Mouse (Mus musculus) frontal cortex, postnatal 25 days (tissue): ENCODE data around the gene Tet3.
A peak's percentile ranks its signal among the peaks of the same experiment; 100 is the strongest.

Experiments
- DNase-seq, 2 experiments: peaks; one replicate each; pipeline ENCODE4 v3.0.0; 2022; ENCODE audit warnings: low spot score in 2 of 2

Gene Tet3

DNA sequence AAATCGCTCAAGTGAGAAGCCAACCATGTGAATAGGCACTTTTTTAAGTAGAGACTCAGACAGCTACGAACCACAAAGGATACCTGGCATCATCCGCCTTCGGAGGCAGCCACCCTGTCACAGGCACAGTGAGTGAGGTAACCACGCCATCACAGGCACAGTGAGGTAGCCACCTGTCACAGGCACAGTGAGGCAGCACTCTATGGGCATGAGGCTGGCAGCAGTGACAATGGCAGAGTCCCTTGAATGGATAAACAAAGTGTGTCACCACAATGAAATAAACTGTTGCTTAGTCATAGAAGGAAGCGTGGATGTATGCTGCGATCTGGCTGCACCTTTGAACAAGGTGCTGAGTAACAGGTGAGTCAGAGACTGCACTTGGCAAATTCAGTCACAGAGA is 19.7 kb upstream of the Tet3 start:
- DNase-seq, result no peak

GRCm38 (mm10) chr6:83478217-83478616 is 19.3 kb upstream of the Tet3 start:
- DNase-seq, result no peak

DNA sequence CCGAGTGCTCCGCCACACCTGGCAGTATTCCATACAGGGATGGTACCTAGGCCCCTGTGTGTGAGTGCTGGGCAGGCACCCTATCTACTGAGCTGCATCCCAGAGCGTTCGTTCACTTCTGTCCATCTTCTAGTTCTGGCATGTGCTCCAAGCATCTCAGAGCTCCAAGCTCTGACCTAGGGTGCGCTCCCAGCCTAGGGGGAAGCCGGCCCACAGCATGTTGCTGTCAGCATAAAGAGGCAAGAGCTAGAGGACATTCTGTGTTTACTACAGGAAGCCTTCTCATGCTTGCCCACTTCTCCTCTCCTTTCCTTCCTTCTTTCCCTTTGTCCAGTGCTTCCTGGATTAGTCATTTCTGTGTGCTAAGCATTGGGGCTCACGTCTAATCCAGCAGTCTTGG is 16.5 kb upstream of the Tet3 start:
- no peak for DNase-seq

DNA sequence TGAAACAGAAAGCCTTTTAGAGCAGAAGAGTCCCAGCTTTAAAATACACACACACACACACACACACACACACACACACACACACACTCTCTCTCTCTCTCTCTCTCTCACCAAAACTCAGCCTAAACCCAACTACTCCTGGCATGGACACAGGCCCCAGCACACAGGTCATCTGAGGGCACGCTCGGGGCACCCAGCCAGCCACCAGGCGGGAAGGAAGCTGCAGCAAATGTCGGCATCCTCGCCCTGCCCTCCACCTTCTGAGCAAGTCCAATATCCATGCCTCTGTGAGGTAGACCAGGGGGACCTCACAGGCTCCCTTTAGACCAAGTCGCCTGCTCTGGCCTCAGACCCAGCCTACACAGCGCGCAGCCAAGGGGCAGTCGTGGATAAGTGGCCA is 14.4 kb upstream of the Tet3 start:
- no peak for DNase-seq

GRCm38 (mm10) chr6:83471739-83472138 is 12.9 kb upstream of the Tet3 start:
- no peak for DNase-seq

DNA sequence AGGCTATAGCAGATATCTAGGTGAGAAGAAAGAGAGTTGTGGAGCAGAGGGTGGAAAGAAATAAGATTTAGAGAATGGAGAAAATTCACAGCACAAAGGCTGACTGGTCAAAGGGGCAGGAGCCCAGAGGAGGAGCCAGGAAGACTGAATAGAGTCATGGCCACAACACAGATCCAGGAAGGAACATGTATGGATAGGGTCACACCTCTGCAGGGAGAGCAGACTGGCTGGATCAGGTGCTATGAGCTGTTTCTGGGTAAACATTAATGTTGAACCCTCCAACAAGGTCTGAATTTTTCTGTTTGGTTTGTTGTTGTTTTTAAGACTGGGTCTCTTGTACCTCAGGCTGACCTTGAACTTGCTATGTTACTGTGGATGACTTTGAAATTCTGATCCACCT is 5.1 kb upstream of the Tet3 start:
- DNase-seq, result no peak

DNA sequence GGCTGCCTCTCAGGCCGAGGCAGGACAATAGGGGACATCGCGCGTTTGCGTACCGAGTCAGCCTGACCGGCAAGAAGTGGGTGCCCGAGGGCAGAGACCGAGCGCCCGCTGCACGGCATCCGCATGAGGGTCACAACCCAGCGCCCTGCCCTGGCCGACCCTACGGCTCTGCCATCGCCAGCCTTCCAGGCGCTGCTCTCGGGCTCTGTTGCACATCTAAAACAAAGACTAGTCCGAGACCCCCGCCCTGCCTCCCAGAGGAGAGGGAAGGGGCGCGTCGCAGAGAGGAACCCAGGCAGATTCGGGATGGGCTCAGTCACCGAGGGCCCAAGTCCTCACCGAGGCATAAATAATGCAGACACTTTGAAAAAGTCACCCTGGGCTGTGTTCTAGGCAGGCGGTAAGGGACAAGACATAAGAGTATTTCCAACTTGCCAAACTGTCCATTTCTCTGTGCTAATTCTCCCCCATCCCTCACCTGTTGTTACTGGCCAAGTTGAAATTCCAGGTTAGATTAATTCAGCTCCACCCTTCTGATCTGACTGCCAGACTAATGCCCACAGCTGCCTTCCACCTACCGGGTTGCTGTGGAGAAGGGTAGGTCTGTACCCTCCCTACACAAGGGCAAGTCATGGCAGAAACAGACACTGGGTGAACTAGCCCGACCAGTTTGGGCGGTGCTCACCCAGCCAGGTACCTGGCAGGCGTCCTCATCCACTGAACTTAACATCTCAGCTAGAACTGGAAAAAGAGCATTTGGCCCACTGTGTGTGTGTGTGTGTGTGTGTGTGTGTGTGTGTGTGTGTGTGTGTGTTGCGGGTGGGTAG is 1.7 kb downstream of the Tet3 start:
- no peak for DNase-seq

DNA sequence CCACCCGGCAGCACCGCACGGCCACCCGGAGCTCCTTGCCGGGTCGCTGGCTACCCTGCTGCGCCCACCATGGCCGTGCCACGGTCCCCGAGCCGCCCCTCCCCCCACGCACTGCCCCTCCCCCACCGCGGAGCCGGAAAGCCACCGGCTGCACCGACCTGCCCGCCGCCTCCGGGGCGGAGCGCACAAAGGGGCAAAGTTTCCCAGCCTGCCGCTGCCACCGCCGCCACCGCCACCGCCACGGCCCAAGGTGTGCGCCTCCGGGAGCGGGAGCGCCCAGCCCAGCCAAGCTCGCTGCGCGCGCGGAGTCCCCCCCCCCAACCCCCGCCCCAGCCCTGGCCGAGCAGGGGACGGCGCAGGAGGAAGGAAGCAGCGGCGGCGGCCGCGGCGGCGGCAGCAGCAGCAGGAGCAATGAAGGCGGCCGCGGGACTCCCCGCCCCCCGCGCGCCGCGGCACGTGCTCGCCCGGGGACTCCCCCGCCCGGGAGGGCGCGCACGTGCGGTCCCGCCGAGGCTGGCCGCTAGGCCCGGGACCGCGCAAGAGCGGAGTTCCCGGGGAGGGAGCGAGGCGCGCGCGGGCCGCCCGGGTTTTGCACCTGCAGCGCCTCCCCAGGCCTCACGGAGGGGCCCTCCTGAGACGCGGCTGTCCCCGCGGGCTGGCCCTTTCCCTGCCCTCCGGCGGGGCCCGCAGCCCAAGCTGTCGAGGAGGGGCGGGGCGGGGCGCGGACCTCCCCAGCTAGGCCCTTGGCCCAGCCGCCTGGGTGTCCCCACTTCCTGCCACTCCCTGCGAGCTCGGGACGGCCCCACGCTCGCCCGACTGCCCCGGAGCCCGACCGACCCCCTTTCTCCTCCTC is 2.5 kb downstream of the Tet3 start:
- DNase-seq, result no peak

DNA sequence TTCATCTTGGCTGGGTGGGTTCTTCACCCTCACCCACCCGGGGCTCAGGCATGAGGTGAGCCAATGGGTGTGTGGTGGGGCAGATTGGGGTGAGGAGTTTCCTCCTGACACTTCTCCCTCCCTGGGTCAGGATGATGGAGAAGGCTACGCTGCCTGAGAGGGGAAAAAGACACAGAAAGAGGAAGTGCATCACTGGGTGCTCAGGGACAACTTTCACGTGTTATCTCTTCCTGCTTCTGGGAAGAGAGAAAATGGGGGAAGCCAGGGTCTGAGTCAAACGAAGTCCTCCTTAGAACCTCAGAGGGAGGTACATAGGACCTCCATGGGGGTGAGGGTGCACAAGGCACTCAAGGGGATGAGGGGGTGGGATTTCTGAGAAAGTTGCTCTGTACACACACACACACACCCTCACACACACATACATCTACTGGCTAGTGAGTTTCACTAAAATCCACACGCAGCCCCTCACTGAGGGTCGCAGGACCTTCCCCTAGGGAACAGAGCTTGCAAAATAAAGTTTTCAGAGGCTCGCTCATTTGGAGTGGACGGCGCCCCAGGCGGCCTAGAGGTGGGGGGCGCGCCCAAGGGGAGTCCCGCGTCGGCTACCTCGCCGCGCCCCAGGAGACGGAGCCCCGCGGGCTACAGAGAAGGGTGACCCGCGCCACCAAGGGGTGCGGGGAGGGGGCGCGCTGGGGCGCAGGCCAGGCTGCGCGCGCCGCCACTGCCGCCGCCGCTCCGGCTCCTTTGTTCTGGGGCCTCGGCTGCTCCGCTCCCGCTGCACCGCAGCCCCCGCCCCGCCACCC is 3.4 kb downstream of the Tet3 start:
- no peak for DNase-seq

GRCm38 (mm10) chr6:83453706-83454105 is 5.2 kb downstream of the Tet3 start:
- no peak for DNase-seq

- DNase-seq, result no peak
Observed at GRCm38 (mm10) chr6:83450451-83451303, 8.2 kb downstream of the Tet3 start.

DNA sequence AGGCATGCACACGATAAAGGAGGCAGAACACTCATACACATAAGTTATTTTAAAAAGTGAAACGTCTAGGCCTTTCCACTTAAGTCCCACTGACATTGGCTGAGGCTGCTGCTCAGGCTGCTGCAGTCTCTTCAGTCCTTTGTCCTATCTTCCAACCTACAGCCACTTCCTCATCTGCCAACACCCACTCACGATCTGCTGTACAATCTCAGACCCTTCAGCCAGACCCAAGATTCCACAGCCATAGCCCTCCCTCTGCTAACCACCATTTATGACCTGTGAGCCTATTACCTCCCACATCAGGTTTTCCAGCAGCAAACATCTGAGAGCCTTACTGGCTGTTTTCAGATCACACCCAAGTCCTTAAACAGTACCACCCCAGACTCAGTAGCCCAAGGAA is 9.4 kb downstream of the Tet3 start:
- DNase-seq, result no peak

DNA sequence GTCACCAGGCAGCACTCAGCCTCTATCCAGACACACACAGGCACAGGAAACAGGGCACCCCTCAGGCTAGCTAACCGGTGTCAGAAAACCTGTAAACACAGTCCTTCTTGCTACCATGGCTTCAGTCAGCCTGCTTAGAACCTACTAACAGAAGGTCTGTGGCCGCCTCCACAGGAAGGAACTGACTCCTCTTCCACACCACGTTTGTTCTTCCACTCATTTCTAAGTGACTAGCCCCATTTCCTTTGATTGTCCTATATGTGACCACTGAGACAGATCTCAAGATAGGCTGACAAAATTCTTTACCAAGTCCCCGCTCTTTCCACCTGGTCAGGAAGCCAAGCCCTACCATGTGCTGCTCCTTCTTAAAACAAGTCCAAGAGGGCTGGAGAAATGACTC is 10.0 kb downstream of the Tet3 start:
- DNase-seq, result no peak

- DNase-seq, result no peak
Observed at GRCm38 (mm10) chr6:83447031-83447430, 11.9 kb downstream of the Tet3 start.

GRCm38 (mm10) chr6:83445796-83446195 is 13.1 kb downstream of the Tet3 start:
- no peak for DNase-seq

DNA sequence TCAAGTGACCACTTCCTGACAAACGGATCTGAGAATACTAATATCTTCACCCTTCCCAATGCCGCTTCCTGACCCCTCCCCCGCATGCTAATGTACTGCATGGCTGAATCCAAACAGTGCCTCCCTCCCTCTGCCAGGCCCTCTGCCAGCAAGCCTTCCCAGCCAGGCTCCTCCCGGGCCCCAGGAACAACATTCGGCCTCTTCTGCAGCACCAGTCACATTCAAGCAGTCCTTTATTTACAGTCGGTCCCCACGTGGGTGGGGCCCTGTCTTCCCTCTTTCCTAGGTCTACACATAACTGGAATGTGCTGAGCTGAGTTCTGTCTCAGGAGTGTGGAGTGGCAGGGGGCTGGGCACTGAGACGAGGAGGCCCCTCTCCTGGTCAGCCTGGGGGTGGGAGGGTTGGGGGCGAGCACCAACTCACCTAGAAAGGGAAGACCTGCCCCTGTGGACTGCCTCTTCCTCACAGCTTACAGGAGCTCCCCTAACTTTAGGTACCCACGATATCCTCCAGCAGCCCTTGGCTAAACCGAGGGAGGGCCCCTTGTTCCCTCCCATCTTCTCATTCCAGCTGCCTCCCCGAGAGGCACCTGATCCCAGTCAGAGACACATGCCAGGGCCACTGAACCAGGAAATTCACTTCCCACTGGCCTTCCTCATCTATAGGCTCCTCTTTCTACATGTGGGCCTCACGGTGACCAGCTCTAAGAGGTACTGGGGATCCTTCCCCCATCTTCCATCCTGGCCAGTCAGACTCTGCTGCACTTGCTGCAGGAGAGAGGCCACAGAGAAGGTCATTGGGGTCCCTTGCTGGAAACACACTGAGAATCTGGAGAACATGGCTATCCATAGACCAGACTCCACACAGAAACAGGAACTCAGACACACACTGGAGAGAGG is 15.2 kb downstream of the Tet3 start:
- DNase-seq, result no peak

- no peak for DNase-seq
Observed at GRCm38 (mm10) chr6:83442639-83443038, 16.2 kb downstream of the Tet3 start.

DNA sequence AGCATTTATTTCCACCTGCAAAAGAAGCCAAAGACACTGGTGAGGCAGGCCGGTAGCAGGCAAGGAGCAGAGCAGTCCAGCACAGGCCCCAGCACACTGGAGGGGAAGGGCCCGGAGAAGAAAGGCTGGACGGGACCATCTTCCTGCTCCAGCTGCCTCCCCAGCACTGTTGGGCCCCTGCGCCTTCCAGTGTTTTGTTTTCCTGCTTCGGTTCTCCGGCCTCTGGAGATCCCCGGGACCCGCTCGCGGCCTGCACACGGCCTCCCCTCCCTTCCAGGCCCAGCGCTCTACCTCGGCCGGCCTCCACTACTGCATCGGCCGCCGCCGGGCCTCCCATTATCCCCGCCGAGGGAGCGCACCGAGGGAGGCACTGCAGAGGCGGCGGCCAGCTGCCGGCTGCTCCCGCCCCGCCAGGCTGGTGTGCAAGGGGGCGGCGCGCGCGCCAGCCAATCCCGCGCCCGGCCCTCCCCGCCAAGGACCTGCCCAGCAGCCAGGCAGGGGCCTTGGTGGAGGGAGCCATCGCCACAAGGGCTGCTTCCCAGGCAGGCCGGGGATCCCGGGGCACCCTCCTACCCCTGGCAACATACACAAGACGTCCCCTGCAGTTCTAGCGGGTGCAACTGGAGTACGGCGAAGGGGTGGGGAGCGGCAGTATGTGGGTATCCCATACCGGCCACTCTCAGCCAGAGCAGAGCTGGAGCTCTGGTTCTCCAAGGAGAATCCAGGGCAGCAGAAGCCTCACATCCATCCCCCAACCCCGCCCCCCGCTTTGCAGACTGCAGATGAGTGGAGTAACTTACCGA is 17.4 kb downstream of the Tet3 start:
- peak; percentile 70 to 77 for DNase-seq

DNA sequence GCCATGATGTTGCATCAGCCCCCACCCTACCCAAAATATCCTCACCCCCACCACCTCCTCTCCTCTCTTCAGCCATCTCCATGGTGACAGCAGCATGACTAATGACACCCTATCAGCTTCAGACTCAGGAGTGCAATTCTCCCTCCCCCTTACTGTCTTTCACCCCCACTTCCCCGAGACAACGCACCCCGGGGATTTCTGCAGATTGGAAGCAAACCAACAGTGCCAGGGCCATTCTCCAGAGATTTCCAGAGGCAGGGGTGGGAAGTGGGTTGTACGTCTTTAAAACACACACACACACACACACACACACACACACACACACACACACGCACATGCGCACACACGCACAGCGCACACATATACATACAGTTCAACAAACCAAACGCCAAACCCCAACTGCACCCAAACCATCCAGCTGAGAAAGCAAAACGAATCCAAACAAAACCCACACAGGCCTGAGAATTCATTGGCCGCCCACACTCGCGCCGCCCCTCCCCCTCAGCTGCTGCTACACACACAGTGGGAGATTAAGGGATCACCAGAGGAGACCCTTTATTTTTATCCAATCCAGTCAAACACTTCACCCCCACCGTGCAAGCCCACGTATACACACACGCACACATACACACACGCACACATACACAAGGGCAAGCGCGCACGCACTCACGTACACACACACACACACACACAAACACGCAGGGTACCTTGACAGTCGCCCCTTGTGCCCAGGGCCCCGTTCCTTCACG is 18.2 kb downstream of the Tet3 start:
- DNase-seq, result peak; percentile 68 to 72
